Mouse (Mus musculus) embryo, embryonic 11.5 days (tissue): ENCODE data around the gene Cbfa2t2.
A peak's percentile ranks its signal among the peaks of the same experiment; 100 is the strongest.

Experiments used
- DNase-seq: peaks from one replicate; pipeline ENCODE4 v3.0.0-alpha.2; 2012; ENCODE audit warnings: low read depth, low spot score

Gene Cbfa2t2

GRCm38 (mm10) chr2:154425522-154425921 is 10.8 kb upstream of the Cbfa2t2 start:
- DNase-seq, result no peak

GRCm38 (mm10) chr2:154426188-154426904 is 9.9 kb upstream of the Cbfa2t2 start:
- no peak for DNase-seq

GRCm38 (mm10) chr2:154426905-154427852 is 9.1 kb upstream of the Cbfa2t2 start:
- DNase-seq, result no peak

DNA sequence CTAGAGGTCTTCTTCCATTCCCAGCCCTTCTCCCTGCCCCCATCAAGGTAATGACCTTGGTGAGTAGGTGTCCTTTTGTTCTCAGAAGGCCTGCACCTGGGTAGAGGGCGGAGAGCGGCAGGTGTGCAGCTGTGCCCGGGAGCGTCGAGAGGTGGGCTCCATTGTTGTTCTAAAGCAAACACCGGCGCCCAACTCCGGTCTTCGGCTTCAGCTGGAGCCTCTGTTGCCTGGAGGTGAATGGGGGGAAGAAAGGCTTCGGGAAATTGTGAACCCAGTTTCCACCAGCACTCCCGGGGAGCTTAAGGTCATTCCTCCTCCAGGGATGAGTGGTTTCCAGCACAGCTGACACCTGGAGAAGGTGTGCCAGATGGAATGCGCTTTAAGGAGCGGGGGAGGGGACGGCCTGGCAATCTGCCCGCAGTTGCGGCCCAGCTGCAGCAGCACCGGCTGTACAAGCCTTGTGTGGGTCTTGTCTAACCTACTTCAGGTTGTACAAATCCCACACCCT is 8.4 kb upstream of the Cbfa2t2 start:
- no peak for DNase-seq

DNA sequence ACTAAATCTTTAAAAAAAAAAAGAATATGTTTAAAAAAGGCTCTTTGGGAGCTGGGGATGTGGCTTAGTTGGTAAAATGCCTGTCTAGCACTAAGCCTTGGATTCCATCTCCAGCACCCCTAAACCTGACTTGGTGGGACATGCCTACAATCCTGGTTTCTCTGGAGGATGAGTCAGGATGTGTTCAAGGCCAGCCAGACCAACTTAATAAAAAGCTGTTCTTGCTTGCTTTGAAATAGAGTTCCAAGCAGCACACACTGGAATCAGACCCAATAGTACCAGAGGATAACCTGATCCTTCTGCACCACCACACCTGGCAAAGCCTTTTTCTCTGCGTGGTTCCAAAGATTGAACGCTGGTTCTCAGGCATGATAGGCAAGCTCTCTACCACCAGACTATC is 5.7 kb upstream of the Cbfa2t2 start:
- DNase-seq, result no peak

DNA sequence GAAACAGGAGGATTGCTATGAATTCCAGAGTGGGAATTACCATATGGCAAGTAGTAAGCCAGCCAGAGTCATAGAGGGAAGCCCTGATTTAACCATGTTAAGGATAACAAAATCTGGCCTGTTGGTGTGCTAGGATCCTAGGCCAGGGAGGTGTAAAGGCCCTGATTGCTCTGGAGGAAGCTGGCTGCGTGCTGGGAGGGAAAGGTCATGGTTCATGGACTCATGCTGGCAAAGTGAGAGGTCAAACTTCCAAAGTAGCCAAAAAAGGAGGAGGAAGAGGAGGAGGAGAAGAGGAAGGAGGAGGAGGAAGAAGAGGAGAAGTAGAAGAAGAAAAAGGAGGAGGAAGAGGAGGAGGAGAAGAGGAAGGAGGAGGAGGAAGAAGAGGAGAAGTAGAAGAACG is 3.6 kb upstream of the Cbfa2t2 start:
- DNase-seq, result no peak

DNA sequence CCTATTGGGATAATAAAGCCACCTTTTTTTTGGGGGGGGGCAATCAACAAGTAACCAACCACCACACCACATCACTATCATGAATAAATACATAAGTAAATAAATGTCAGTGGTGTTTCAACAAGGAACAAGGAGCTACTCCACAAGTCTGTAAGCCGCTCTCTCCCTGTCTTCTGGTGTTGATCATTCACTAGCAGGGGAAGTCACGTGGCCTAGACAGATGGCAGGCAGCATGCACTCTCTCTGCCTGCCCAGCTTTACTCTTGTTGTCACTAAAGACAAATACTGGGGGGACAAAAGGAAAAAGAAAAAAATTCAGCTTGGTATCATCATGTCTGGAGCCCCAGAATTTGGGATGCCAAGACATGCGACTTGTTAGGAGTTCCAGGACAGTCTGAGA is 2.9 kb upstream of the Cbfa2t2 start:
- DNase-seq, result no peak

GRCm38 (mm10) chr2:154434690-154435089 is 1.6 kb upstream of the Cbfa2t2 start:
- DNase-seq, result no peak

DNA sequence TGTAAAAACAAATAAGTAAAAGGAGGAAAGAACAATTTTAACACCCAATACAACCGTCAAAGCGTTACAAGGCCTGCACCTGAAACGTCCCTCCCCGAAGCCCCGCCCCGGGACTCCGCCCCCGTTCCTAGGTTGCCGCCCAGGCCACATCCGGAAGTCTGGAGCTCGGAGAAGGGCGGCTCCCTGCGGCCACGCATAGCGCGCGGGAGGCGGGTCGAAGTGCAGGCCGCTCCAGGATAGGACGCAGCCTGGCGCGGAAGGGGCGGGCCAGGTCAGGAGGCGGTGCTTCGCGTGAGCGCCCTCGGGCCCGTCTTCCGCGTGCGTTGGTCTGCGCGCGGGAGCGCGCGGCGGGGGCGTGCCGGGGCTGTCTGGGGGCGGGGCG is 214 bp upstream of the Cbfa2t2 start:
- DNase-seq, result peak; percentile 95

DNA sequence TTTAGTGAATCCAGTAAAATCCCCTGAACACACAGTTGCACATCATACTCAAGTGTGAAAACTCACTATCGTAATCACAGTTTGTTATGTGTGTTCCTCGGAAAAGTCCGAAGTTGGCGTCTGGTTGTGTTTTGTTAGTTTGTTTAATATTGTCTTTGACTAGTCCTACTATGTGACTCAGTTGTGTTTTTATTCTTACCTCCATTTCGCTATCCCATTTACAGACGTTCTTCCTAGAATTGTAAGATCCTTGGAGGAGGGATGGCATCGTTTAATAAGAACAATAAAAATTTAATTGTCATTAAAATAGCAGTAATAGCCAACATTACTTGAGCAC is 878 bp downstream of the Cbfa2t2 start:
- no peak for DNase-seq

DNA sequence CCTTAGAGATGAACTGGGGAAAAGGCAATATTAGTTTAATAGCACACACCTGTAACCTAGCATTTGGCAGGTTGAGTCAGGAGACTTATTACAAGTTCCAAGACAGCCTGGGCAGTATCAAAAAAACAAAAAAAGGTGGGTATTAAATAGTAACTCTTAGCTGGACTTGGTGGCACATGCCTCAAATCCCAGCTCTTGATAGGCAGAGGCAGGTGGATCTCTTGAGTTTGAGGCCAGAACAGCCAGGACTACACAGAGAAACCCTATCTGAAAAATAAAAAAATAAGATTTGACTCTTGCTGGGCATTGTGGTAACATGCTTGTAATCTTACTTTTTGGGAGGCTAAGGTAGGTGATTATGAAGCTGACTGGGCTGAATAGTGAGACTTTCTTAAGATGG is 4.2 kb downstream of the Cbfa2t2 start:
- no peak for DNase-seq

DNA sequence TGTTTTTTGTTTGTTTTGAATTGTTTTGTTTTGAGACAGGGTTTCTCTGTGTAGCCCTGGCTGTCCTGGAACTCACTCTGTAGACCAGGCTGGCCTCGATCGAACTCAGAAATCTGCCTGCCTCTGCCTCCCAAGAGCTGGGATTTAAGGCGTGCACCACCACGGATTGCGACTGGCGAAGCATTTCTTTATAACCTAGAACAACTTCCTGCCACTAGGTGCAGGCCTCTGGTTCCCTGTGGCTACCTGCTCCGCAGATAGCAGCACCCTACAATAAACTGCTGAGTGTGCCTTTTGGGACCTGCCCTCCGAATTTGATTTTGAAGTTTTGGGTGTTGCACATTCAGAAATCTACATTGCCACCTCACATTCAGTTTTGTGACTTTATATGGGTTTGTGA is 11.5 kb downstream of the Cbfa2t2 start:
- no peak for DNase-seq

DNA sequence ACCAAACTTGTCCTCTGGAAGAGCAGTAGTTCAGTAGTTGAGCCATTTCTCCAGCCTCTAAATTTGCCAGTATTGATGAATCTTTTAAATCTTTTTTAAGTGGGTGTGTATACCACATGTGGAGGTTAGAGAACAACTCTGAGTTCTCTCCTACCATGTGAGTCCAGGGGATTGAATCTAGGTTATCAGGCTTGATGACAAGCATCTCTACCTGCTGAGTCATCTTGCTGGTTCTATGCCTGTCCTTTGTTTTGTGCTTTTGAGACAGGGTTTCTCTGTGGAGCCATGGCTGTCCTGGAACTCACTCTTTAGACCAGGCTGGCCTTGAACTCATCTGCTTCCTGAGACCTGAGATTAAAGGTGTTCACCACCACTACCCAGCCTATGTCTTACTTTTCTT is 12.4 kb downstream of the Cbfa2t2 start:
- no peak for DNase-seq

DNA sequence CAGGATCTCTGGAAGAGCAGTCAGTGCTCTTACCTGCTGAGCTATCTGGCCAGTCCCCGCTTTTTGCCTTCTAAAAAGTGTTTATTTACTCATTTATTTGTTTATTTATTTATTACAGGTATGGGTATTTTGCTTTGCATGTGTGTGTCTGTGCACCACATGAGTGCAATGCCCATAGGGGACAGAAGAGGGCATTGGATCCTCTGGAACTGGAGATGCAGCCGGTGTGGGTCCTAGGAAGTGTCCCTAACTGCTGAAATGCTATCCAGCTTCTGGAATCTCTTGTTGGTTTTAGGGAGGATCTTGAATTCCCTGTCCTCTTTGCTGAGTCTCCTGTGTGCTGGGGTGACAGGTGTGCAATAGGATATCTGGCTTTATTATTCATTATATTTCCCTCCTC is 16.7 kb downstream of the Cbfa2t2 start:
- DNase-seq, result no peak

GRCm38 (mm10) chr2:154454099-154454498 is 17.8 kb downstream of the Cbfa2t2 start:
- DNase-seq, result no peak

DNA sequence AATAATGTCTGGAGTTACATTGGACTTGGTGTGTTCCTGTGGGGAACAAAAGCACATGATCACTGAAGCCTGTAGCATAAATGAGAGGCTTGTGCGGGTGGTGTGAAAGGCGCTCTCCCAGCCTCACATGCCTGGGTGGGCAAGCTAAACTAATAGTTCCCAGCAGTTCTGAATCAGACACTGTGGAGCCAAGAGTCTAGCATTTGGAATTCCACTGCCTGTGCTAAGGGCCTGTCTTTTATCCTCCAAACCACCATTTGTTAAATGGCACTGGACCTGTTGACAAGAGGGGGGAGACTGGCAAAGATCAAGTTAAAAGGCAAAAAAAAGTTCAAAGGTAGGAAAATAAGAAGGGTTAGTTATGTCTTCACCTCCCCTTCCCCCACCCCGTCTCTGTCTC is 18.3 kb downstream of the Cbfa2t2 start:
- DNase-seq, result peak; percentile 41

- peak; percentile 14 for DNase-seq
Measured at GRCm38 (mm10) chr2:154455776-154456175, 19.5 kb downstream of the Cbfa2t2 start.

- no peak for DNase-seq
Measured at GRCm38 (mm10) chr2:154456621-154457020, 20.3 kb downstream of the Cbfa2t2 start.

DNA sequence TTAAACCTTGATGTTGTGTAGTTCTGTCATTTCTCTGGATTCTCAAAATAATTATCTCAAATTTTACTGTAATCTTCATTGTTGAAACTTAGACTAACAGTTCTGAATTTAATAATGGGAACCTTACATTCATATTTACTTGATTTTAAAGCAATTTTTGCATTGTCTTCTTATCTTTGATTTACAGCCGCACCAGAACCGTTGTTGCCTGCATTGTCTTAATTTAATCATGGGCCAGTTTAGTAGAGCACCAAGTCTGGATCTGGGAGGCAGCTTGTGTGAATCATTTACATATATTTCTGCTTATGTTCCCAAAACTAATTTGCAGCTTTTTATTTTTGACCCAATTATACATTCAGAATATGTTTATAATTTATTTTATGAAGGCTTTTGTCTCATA is 23.0 kb downstream of the Cbfa2t2 start:
- no peak for DNase-seq

DNA sequence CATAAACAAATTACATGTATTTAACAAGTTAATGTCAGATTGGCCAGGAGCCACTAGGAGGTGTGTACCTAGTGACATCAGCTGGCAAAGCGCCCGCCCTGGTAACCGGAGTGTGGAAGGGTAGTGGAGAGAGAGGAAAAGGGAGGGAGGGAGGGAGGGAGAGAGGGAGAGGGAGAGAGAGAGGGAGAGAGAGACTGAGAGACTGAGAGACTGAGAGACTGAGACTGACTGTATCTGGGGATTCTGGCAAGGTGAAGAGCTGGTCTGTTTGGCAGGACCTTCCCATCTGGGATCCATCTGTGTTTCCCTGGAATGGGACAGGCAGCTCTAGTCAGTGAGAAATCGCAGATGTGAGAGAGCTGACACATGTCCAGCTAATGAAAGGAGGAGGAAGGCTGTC is 23.6 kb downstream of the Cbfa2t2 start:
- peak; percentile 49 for DNase-seq

GRCm38 (mm10) chr2:154463621-154464198 is 27.4 kb downstream of the Cbfa2t2 start:
- DNase-seq, result no peak

GRCm38 (mm10) chr2:154465914-154466335 is 29.6 kb downstream of the Cbfa2t2 start:
- peak; percentile 26 for DNase-seq
